Comparison of ENCODE assay signal across 8 mouse cellular contexts in genomic region chr10:80050244-80050643, GRCm38 (mm10). TPM values are rescaled to one million over a fixed set of nuclear protein-coding genes. Genes with fewer than 3 reads are reported as not detected.
DNase-seq lines count a peak whose midpoint lies in the region; ATAC-seq and TF ChIP-seq lines count a peak whose summit lies in the region.
"Had no signal": no experiment of that assay in that cellular context is flagged by ENCODE, and none has a peak within 500 bp of the region (broad histone marks: within the 10 kb centered on the region; RNA-seq: fewer than 3 reads in every experiment).

No protein-coding gene starts in this region.

- peak overlapping the region; percentile 85 for H3K27ac ChIP-seq in intestine, embryonic 16.5 days (ENCODE audit: low read length)
- H3K27ac ChIP-seq: limb, embryonic 15.5 days had no signal

- peak; percentile 33 for DNase-seq in kidney, adult 18-20 months
- no peak for DNase-seq in kidney, adult 11 months
- DNase-seq in A20 (ENCODE audit: low read depth, low spot score): peak; percentile 22
- DNase-seq in embryo, embryonic 11 days: no peak
- DNase-seq in left cerebral cortex, adult 11 months (ENCODE audit: low spot score): no peak

- peaks cover 20% of the 10 kb centered on the region for H3K36me3 ChIP-seq in E14TG2a.4 (ENCODE audit: insufficient read depth, low read length)
- H3K36me3 ChIP-seq in intestine, embryonic 16.5 days (ENCODE audit: control insufficient read depth, insufficient read depth, low read length): peaks cover under 1% of the 10 kb centered on the region; the same call in 1 of the 2 replicates
- H3K36me3 ChIP-seq: limb, embryonic 15.5 days had no signal

- no peaks in the 10 kb centered on the region for H3K27me3 ChIP-seq in E14TG2a.4 (ENCODE audit: insufficient read depth, low read length)
- no peaks in the 10 kb centered on the region for H3K27me3 ChIP-seq in intestine, embryonic 16.5 days (replicated peaks; ENCODE audit: control insufficient read depth, insufficient read depth, low read length)
- H3K27me3 ChIP-seq: limb, embryonic 15.5 days had no signal

- H3K4me1 ChIP-seq in E14TG2a.4 (replicated peaks; ENCODE audit: low read depth, low read length): peaks cover 82% of the 10 kb centered on the region
- H3K4me1 ChIP-seq in intestine, embryonic 16.5 days (ENCODE audit: control insufficient read depth, insufficient read depth, low read length): peaks cover 42% of the 10 kb centered on the region

- H3K9me3 ChIP-seq in E14TG2a.4 (ENCODE audit: low read length): no peaks in the 10 kb centered on the region
- no peaks in the 10 kb centered on the region for H3K9me3 ChIP-seq in intestine, embryonic 16.5 days (ENCODE audit: control insufficient read depth, low read length)
- H3K9me3 ChIP-seq: limb, embryonic 15.5 days had no signal

- no peak for TF ChIP-seq CTCF in E14TG2a.4 (conservative IDR thresholded peaks at IDR 0.05; ENCODE audit: low read length)

- no peak overlapping the region; the same call in 1 of the 2 replicates for H3K4me2 ChIP-seq in intestine, embryonic 16.5 days (ENCODE audit: low read depth, low read length)
- H3K4me2 ChIP-seq: limb, embryonic 15.5 days had no signal

- peak overlapping the region; percentile 77 for H3K4me3 ChIP-seq in E14TG2a.4 (replicated peaks; ENCODE audit: low read length)
- H3K4me3 ChIP-seq in intestine, embryonic 16.5 days (ENCODE audit: low read length): no peak overlapping the region
- H3K4me3 ChIP-seq: limb, embryonic 15.5 days had no signal

- WGBS in intestine, embryonic 16.5 days: 49% methylated on average over 6 of the region's 6 CpGs

- ATAC-seq in intestine, embryonic 16.5 days: no peak

- H3K9ac ChIP-seq in intestine, embryonic 16.5 days (ENCODE audit: low read depth, low read length): peak overlapping the region; percentile 36; the same call in 1 of the 2 replicates
- H3K9ac ChIP-seq: limb, embryonic 15.5 days had no signal

RNA-seq across cellular contexts. Expression of gene Gpx4, which starts 3.3 kb away (rescaled TPM):
- polyA plus RNA-seq in intestine, embryonic 16.5 days (2015; fragmentation: Nextera tagmentation; extraction: Ambion mirVana): 942 and 972 TPM in 2 replicates

RNA-seq across cellular contexts. Expression of gene Polr2e, which starts 10.6 kb away (rescaled TPM):
- 190 and 212 TPM in 2 replicates for polyA plus RNA-seq in intestine, embryonic 16.5 days (2015; fragmentation: Nextera tagmentation; extraction: Ambion mirVana)

RNA-seq across cellular contexts. Expression of gene Arhgap45, which starts 33.8 kb away (rescaled TPM):
- 6.0 and 7.3 TPM in 2 replicates for polyA plus RNA-seq in intestine, embryonic 16.5 days (2015; fragmentation: Nextera tagmentation; extraction: Ambion mirVana)

RNA-seq across cellular contexts. Expression of gene Abca7, which starts 54.0 kb away (rescaled TPM):
- polyA plus RNA-seq in intestine, embryonic 16.5 days (2015; fragmentation: Nextera tagmentation; extraction: Ambion mirVana): 3.3 and 3.4 TPM in 2 replicates

RNA-seq across cellular contexts. Expression of gene Sbno2, which starts 55.1 kb away (rescaled TPM):
- polyA plus RNA-seq in intestine, embryonic 16.5 days (2015; fragmentation: Nextera tagmentation; extraction: Ambion mirVana): 13.4 and 14.3 TPM in 2 replicates

Comparison
In these comparisons a context has a peak if more than half of its experiments do, and no peak if none do; other contexts are left out.
1. DNase-seq: peak in kidney, adult 18-20 months (single experiment) and A20 (single experiment); none in kidney, adult 11 months (single experiment), embryo, embryonic 11 days (single experiment) and left cerebral cortex, adult 11 months (single experiment).